Mouse (Mus musculus): ENCODE results near the gene Ptprn2. TPM values are rescaled to one million over a fixed set of nuclear protein-coding genes. Genes with fewer than 3 reads are reported as not detected.

Ptprn2 gene
- polyA plus RNA-seq, 1 experiment from 2014 or later: 10.4 TPM

- Histone ChIP-seq H3K27ac (replicated peaks) (no peak overlapping the region), H3K9ac (replicated peaks) (no peak overlapping the region), H3K4me1 (no peaks in the 10 kb centered on the region), H3K9me3 (no peaks in the 10 kb centered on the region), H3K36me3 (no peaks in the 10 kb centered on the region), H3K27me3 (no peaks in the 10 kb centered on the region), H3K4me2 (replicated peaks) (no peak overlapping the region), H3K4me3 (no peak overlapping the region)
- ATAC-seq (replicated peaks): no peak
- 69% methylated on average over 2 of the region's 2 CpGs for WGBS
Measured at GRCm38 (mm10) chr12:117296792-117297191, 811.3 kb downstream of the Ptprn2 start.

GRCm38 (mm10) chr12:117299084-117299483, 813.6 kb downstream of the Ptprn2 start:
- WGBS: 95% methylated on average over 3 of the region's 3 CpGs
- Histone ChIP-seq H3K4me2 (replicated peaks) (no peak overlapping the region), H3K4me3 (no peak overlapping the region), H3K36me3 (no peaks in the 10 kb centered on the region), H3K4me1 (peaks cover under 1% of the 10 kb centered on the region; the same call in 1 of the 2 replicates), H3K9ac (replicated peaks) (no peak overlapping the region), H3K27me3 (no peaks in the 10 kb centered on the region), H3K27ac (replicated peaks) (no peak overlapping the region), H3K9me3 (no peaks in the 10 kb centered on the region)
- ATAC-seq (replicated peaks): no peak

DNA sequence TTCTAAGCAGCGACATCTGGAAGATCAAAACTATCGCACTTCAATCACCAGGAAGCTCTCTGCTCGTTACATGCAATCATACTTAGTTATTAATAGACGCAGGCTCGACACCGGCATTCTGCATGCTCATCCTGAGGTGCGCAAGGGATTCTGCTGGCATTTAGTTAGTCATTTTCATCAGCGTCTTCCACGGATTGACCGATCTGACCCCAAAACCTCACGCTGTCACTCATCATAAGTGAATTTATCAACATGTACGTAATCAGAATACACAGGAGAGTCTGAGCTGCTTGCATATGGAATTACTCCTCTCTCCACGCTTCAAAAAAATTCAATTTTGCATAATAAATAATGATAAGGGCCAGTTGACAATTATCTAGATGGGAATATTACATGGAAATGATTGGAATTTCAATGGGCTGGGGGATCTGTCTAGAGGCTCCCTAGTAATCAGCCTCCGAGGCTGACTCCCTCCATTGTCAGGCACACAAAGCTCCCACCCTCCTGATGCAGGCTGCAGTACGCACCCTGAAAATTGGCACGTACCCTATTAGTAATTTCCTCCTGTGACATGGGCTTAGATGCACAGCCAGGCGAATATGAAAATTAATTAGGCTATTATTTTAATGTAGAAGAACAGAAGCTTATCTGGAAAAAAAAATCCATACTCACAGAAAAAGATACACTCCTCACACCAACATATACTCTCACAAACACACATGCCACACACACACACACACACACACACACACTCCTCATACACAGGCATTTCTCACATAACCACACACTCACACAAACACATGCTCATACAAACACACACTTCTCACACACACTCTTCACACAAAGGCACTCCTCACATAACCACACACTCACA, 819.5 kb downstream of the Ptprn2 start:
- Histone ChIP-seq H3K27me3 (no peaks in the 10 kb centered on the region), H3K36me3 (no peaks in the 10 kb centered on the region), H3K9ac (replicated peaks) (0 out of 2 replicates have a peak overlapping the region, but pooled peaks have one; percentile 22), H3K27ac (replicated peaks) (peak overlapping the region; percentile 72), H3K4me1 (peaks cover 20% of the 10 kb centered on the region), H3K4me2 (replicated peaks) (no peak overlapping the region), H3K9me3 (no peaks in the 10 kb centered on the region), H3K4me3 (no peak overlapping the region)
- WGBS: 53% methylated on average over 17 of the region's 17 CpGs
- peak; percentile 75 for ATAC-seq (replicated peaks)

- Histone ChIP-seq H3K9ac (replicated peaks) (0 out of 2 replicates have a peak overlapping the region, but pooled peaks have one; percentile 22), H3K27me3 (no peaks in the 10 kb centered on the region), H3K9me3 (no peaks in the 10 kb centered on the region), H3K4me1 (peaks cover 20% of the 10 kb centered on the region), H3K4me3 (no peak overlapping the region), H3K27ac (replicated peaks) (peak overlapping the region; percentile 72), H3K4me2 (replicated peaks) (no peak overlapping the region), H3K36me3 (no peaks in the 10 kb centered on the region)
- 24% methylated on average over 5 of the region's 5 CpGs for WGBS
- ATAC-seq (replicated peaks): peak; percentile 57
Measured at GRCm38 (mm10) chr12:117305625-117306105, 820.1 kb downstream of the Ptprn2 start.

DNA sequence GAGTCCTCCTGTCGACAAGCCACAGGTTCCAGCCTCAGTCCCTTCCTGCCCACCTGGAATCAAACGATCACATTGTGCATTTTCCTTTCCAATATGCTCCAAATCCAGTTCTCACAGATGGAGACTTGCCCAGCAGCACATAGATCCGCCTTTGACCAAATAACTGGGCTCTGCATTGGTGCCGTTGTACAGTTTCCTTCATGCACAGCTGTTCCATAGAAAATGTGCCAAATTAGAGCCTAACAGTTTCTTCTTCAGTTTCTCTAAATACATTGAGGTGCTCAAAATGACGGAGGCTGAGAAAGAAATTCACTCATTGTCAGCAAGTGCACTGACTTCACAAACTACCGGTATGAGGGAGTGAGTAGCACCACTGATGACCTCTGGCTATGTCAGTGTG, 826.6 kb downstream of the Ptprn2 start:
- Histone ChIP-seq H3K9ac (replicated peaks) (no peak overlapping the region), H3K4me3 (no peak overlapping the region), H3K4me1 (no peaks in the 10 kb centered on the region), H3K27ac (replicated peaks) (no peak overlapping the region), H3K27me3 (no peaks in the 10 kb centered on the region), H3K9me3 (no peaks in the 10 kb centered on the region), H3K36me3 (no peaks in the 10 kb centered on the region), H3K4me2 (replicated peaks) (no peak overlapping the region)
- 69% methylated on average over 6 of the region's 6 CpGs for WGBS
- no peak for ATAC-seq (replicated peaks)

DNA sequence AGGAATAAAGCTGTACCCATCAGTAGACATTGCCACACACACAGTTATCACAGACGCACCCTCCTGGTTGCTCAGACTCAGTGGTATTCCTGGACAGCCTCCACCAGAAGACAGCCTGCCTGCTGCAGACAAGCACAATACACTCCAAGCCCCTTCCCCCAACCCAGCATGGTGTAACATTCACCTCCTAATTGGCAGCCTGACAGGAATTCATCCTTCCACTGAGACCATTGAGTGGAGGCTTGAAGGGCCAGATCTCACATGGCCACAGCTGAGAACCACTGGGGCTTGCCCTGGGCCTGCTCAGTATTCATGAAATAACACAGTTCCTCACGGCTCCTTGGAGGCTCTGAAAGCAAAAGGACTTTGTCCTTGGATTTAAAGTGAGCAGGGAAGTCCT, 829.5 kb downstream of the Ptprn2 start:
- 11% methylated on average over 2 of the region's 2 CpGs for WGBS
- Histone ChIP-seq H3K27me3 (no peaks in the 10 kb centered on the region), H3K27ac (replicated peaks) (no peak overlapping the region), H3K4me2 (replicated peaks) (no peak overlapping the region), H3K36me3 (no peaks in the 10 kb centered on the region), H3K9me3 (no peaks in the 10 kb centered on the region), H3K4me3 (no peak overlapping the region), H3K4me1 (no peaks in the 10 kb centered on the region), H3K9ac (replicated peaks) (no peak overlapping the region)
- ATAC-seq (replicated peaks): peak; percentile 64

GRCm38 (mm10) chr12:117315661-117316060, 830.1 kb downstream of the Ptprn2 start:
- H3K27ac ChIP-seq (replicated peaks): no peak overlapping the region
- H3K9me3 ChIP-seq: no peaks in the 10 kb centered on the region
- H3K36me3 ChIP-seq: no peaks in the 10 kb centered on the region
- WGBS: 88% methylated on average over 3 of the region's 3 CpGs
- H3K4me3 ChIP-seq: no peak overlapping the region
- H3K9ac ChIP-seq (replicated peaks): no peak overlapping the region
- H3K4me1 ChIP-seq: no peaks in the 10 kb centered on the region
- ATAC-seq (replicated peaks): no peak
- no peaks in the 10 kb centered on the region for H3K27me3 ChIP-seq
- H3K4me2 ChIP-seq (replicated peaks): no peak overlapping the region

DNA sequence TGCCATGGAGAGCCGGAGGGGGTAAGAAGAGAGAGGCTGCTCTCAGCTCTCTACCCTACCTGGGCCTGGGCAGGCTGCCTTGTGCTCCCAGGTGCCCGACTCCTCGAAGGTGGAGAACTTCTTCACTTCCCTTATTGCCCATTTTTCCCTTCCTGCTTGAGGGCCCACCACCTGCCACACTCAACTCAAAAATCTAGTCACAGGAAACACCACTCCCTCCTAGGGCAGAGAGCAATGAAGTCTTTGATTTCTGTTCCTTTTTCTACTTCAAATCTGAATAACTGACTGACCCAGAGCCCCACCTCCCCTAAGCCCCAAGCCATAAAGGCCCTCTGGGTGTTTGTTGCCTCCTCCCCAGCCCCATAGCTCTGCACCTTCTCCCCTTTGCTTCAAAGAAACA, 832.7 kb downstream of the Ptprn2 start:
- no peak for ATAC-seq (replicated peaks)
- H3K4me3 ChIP-seq: no peak overlapping the region
- no peaks in the 10 kb centered on the region for H3K27me3 ChIP-seq
- H3K36me3 ChIP-seq: no peaks in the 10 kb centered on the region
- H3K4me1 ChIP-seq: no peaks in the 10 kb centered on the region
- WGBS: 95% methylated on average over 3 of the region's 3 CpGs
- H3K4me2 ChIP-seq (replicated peaks): no peak overlapping the region
- H3K27ac ChIP-seq (replicated peaks): no peak overlapping the region
- H3K9ac ChIP-seq (replicated peaks): no peak overlapping the region
- no peaks in the 10 kb centered on the region for H3K9me3 ChIP-seq

GRCm38 (mm10) chr12:117323017-117323416, 837.5 kb downstream of the Ptprn2 start:
- no peak; the same call in 1 of the 2 replicates for ATAC-seq (replicated peaks)
- Histone ChIP-seq H3K4me2 (replicated peaks) (no peak overlapping the region), H3K4me1 (no peaks in the 10 kb centered on the region), H3K9me3 (no peaks in the 10 kb centered on the region), H3K9ac (replicated peaks) (no peak overlapping the region), H3K27ac (replicated peaks) (no peak overlapping the region), H3K36me3 (no peaks in the 10 kb centered on the region), H3K4me3 (no peak overlapping the region), H3K27me3 (0 out of 2 replicates have a peak, but pooled peaks cover 3% of the 10 kb centered on the region)
- 94% methylated on average over 3 of the region's 3 CpGs for WGBS

MicroRNA genes within 50 kb of the gene (microRNA counts, 519-probe panel; counts per million panel counts)
- 3,423 counts per million, percentile 83 among the panel's probes with 10 or more counts for microRNA mmu-miR-153

Small RNA genes within 50 kb of the gene (microRNA-seq; reads per million reads assigned to microRNA genes)
- 2,521 reads per million, percentile 86 among the genes with 10 or more reads in this experiment for gene Mir153

Other genes with a start within 250 kb of the Ptprn2 start
- gene Wdr60, start 222.7 kb upstream of the Ptprn2 start, polyA plus RNA-seq (2015; fragmentation: Nextera tagmentation; extraction: Ambion mirVana): 18.0 and 21.1 TPM in 2 replicates
- not detected in 2 replicates for gene Gm11027, start 210.3 kb upstream of the Ptprn2 start, polyA plus RNA-seq (2015; fragmentation: Nextera tagmentation; extraction: Ambion mirVana)
- 12.6 and 13.0 TPM in 2 replicates for gene Esyt2, start 204.5 kb upstream of the Ptprn2 start, polyA plus RNA-seq (2015; fragmentation: Nextera tagmentation; extraction: Ambion mirVana)
- gene Ncapg2, start 80.3 kb upstream of the Ptprn2 start, polyA plus RNA-seq (2015; fragmentation: Nextera tagmentation; extraction: Ambion mirVana): 19.1 and 21.2 TPM in 2 replicates